In the genomic region with DNA sequence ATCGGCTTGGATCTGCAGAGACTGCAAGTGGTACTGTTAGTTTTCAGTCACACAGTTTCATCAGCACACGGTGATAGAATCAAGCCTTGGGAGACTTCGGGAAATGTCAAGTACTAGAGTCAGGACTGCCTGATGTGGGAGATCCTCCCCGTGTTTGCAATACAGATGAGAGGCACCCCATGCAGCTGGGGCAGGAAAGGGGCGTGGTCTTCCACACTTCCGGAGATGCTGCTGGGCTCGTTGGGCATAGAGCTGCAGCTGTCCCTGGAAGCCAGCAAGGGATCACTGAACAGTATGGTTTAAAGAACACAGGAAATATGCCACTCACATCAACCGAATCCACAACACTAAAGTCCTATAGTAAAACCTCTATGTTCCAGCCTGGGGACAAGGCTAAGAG, we compare ENCODE assay signal across 10 mouse cellular contexts. TPM values are rescaled to one million over a fixed set of nuclear protein-coding genes. Genes with fewer than 3 reads are reported as not detected.
A peak's percentile ranks its signal among the peaks of the same experiment; 100 is the strongest.
DNase-seq lines count a peak whose midpoint lies in the region; ATAC-seq lines count a peak whose summit lies in the region.
"Had no signal": no experiment of that assay in that cellular context is flagged by ENCODE, and none has a peak within 500 bp of the region (broad histone marks: within the 10 kb centered on the region; RNA-seq: fewer than 3 reads in every experiment).

No protein-coding gene starts in this region.

- H3K9me3 ChIP-seq in kidney, embryonic 16.5 days (ENCODE audit: low read length), result peaks cover 6% of the 10 kb centered on the region; the same call in 1 of the 2 replicates
- H3K9me3 ChIP-seq in intestine, embryonic 15.5 days, result no peaks in the 10 kb centered on the region

- 20% methylated on average over 8 of the region's 8 CpGs for WGBS in kidney, embryonic 16.5 days
- 14% methylated on average over 8 of the region's 8 CpGs for WGBS in intestine, embryonic 15.5 days

- H3K4me3 ChIP-seq in kidney, embryonic 16.5 days (ENCODE audit: low read length), result no peak overlapping the region
- no peak overlapping the region for H3K4me3 ChIP-seq in intestine, embryonic 15.5 days (replicated peaks)

- no peaks in the 10 kb centered on the region for H3K36me3 ChIP-seq in kidney, embryonic 16.5 days (ENCODE audit: insufficient read depth, low read length)
- H3K36me3 ChIP-seq in intestine, embryonic 15.5 days, result no peaks in the 10 kb centered on the region
- H3K36me3 ChIP-seq in splenic B cell, adult 2 months (ENCODE audit: control insufficient read depth, insufficient read depth, low read length, poor library complexity, severe bottlenecking), result no peaks in the 10 kb centered on the region

- 0 out of 2 replicates have a peak, but pooled peaks have one; percentile 33 for ATAC-seq in kidney, embryonic 16.5 days (ENCODE audit: low FRiP score, low TSS enrichment)
- peak; percentile 40; the same call in 1 of the 2 replicates for ATAC-seq in intestine, embryonic 15.5 days
- ATAC-seq: Patski had no signal

- H3K27me3 ChIP-seq in kidney, embryonic 16.5 days (ENCODE audit: insufficient read depth, low read length), result no peaks in the 10 kb centered on the region
- no peaks in the 10 kb centered on the region for H3K27me3 ChIP-seq in intestine, embryonic 15.5 days (replicated peaks)
- H3K27me3 ChIP-seq in splenic B cell, adult 2 months (ENCODE audit: control insufficient read depth, insufficient read depth, low read length, poor library complexity, severe bottlenecking), result no peaks in the 10 kb centered on the region; the same call in 1 of the 2 replicates

- H3K9ac ChIP-seq in kidney, embryonic 16.5 days (replicated peaks; ENCODE audit: low read length), result no peak overlapping the region
- H3K9ac ChIP-seq in intestine, embryonic 15.5 days, result no peak overlapping the region

- DNase-seq in kidney, adult 18-20 months, result no peak
- peak; percentile 26 for DNase-seq in c-Kit-positive CD71-negative TER-119-negative erythroid progenitor cells, embryonic 14.5 days (ENCODE audit: low read depth)
- peak; percentile 16 for DNase-seq in splenic B cell, adult 2 months (ENCODE audit: low read depth, low spot score)
- no peak for DNase-seq in gastrocnemius, postnatal 10 days
- no peak for DNase-seq in testis, postnatal 10 days (ENCODE audit: low spot score)
- DNase-seq: cerebellum, adult 8-10 months; right cerebral cortex, postnatal 4 days had no signal

- H3K4me1 ChIP-seq in kidney, embryonic 16.5 days (ENCODE audit: insufficient read depth, low read length), result peaks cover 12% of the 10 kb centered on the region
- H3K4me1 ChIP-seq in intestine, embryonic 15.5 days (replicated peaks), result peaks cover 4% of the 10 kb centered on the region; the same call in 1 of the 2 replicates

- no peak overlapping the region for H3K4me2 ChIP-seq in kidney, embryonic 16.5 days (replicated peaks; ENCODE audit: low read depth, low read length)
- H3K4me2 ChIP-seq in intestine, embryonic 15.5 days (replicated peaks), result no peak overlapping the region

- no peak overlapping the region for H3K27ac ChIP-seq in kidney, embryonic 16.5 days (ENCODE audit: low read length)
- no peak overlapping the region for H3K27ac ChIP-seq in intestine, embryonic 15.5 days

RNA-seq across cellular contexts. Expression of a gene that starts 59.0 kb away (rescaled TPM):
- polyA plus RNA-seq in kidney, embryonic 16.5 days (2015; fragmentation: Nextera tagmentation; extraction: Ambion mirVana), result 38.1 and 42.2 TPM in 2 replicates
- polyA plus RNA-seq in intestine, embryonic 15.5 days (2015; fragmentation: Nextera tagmentation; extraction: Ambion mirVana), result 25.3 and 26.0 TPM in 2 replicates
- total RNA-seq in gastrocnemius, postnatal 10 days (2021), result 100 to 1,000 TPM; 145 to 168 TPM
- polyA plus RNA-seq: Patski had no signal

Comparison
In these comparisons a context has a peak if more than half of its experiments do, and no peak if none do; other contexts are left out.
1. DNase-seq: peak in c-Kit-positive CD71-negative TER-119-negative erythroid progenitor cells, embryonic 14.5 days (single experiment) and splenic B cell, adult 2 months (single experiment); none in kidney, adult 18-20 months (single experiment), gastrocnemius, postnatal 10 days (single experiment) and testis, postnatal 10 days (single experiment).